Mouse (Mus musculus) midbrain, embryonic 11.5 days (tissue): ENCODE measurements around the gene Scube2. TPM values are rescaled to one million over a fixed set of nuclear protein-coding genes. Genes with fewer than 3 reads are reported as not detected.

Experiments used
- ATAC-seq: fragments of 200-750 bp; cut with Nextera tagmentation; 2 replicates; pipeline ENCODE4 v1.8.0; 2017; ENCODE audit warnings: moderate TSS enrichment, moderate library complexity; ENCODE audit not compliant: low FRiP score
- DNase-seq: peaks from one replicate; pipeline ENCODE4 v3.0.0; 2015; ENCODE audit warnings: low spot score; ENCODE audit errors: missing footprints
- H3K27ac ChIP-seq: fragments of 300-500 bp; sonication (generic); 2 replicates; pipeline ENCODE4 v1.5.1; 2014; ENCODE audit warnings: low read depth, low read length
- H3K27me3 ChIP-seq: fragments of 300-500 bp; sonication (generic); 2 replicates; pipeline ENCODE4 v1.6.1; 2014; ENCODE audit warnings: mild to moderate bottlenecking, low read length, moderate library complexity, mixed read lengths; ENCODE audit not compliant: control insufficient read depth, insufficient read depth
- H3K36me3 ChIP-seq: fragments of 300-500 bp; sonication (generic); 2 replicates; pipeline ENCODE4 v1.6.1; 2014; ENCODE audit warnings: mild to moderate bottlenecking, low read length, moderate library complexity, mixed read lengths; ENCODE audit not compliant: control insufficient read depth, insufficient read depth
- H3K4me1 ChIP-seq: fragments of 300-500 bp; sonication (generic); 2 replicates; pipeline ENCODE4 v1.6.1; 2014; ENCODE audit warnings: low read length; ENCODE audit not compliant: control insufficient read depth, insufficient read depth
- H3K4me2 ChIP-seq: fragments of 300-500 bp; sonication (generic); 2 replicates; pipeline ENCODE4 v1.6.1; 2014; ENCODE audit warnings: mild to moderate bottlenecking, moderate library complexity
- H3K4me3 ChIP-seq: fragments of 300-500 bp; sonication (generic); 2 replicates; pipeline ENCODE4 v1.5.1; 2014; ENCODE audit warnings: low read depth, low read length
- H3K9ac ChIP-seq: fragments of 300-500 bp; sonication (generic); 2 replicates; pipeline ENCODE4 v1.6.1; 2014; ENCODE audit warnings: low read length
- H3K9me3 ChIP-seq: fragments of 300-500 bp; sonication (generic); 2 replicates; pipeline ENCODE4 v1.6.1; 2016; ENCODE audit warnings: low read length; ENCODE audit not compliant: control insufficient read depth
- WGBS: fragments of 180-500 bp; shearing (Covaris S2); extraction: QIAGEN DNeasy Blood & Tissue Kit; methylation state at CpG from one replicate; pipeline ENCODE4 v1.1.7; 2014; 5-methylcytosine and 5-hydroxymethylcytosine counted together
- polyA plus RNA-seq: library from polyadenylated mRNA; unstranded; fragments of >200 nt; fragmentation: Nextera tagmentation; extraction: Ambion mirVana; gene quantifications from 2 replicates; pipeline ENCODE4 v1.2.1, GENCODE M21; 2014

Gene Scube2
- polyA plus RNA-seq, 1 experiment from 2014 or later = 4.2 TPM

- Histone ChIP-seq H3K9me3 (no peaks in the 10 kb centered on the region), H3K36me3 (no peaks in the 10 kb centered on the region), H3K27ac (peak overlapping the region; percentile 41; the same call in 1 of the 2 replicates), H3K9ac (no peak overlapping the region), H3K4me3 (no peak overlapping the region), H3K4me1 (peaks cover 23% of the 10 kb centered on the region), H3K4me2 (no peak overlapping the region), H3K27me3 (0 out of 2 replicates have a peak, but pooled peaks cover 2% of the 10 kb centered on the region)
- 27% methylated on average over 11 of the region's 11 CpGs for WGBS
- ATAC-seq = peak; percentile 56; the same call in 1 of the 2 replicates
- peak; percentile 90 for DNase-seq
Measured at GRCm38 (mm10) chr7:109848867-109849733, 16.4 kb downstream of the Scube2 start.

GRCm38 (mm10) chr7:109844100-109844499 is 21.4 kb downstream of the Scube2 start:
- WGBS = 77% methylated on average over 6 of the region's 6 CpGs
- no peak for DNase-seq
- Histone ChIP-seq H3K27ac (no peak overlapping the region), H3K9me3 (no peaks in the 10 kb centered on the region), H3K9ac (no peak overlapping the region), H3K36me3 (no peaks in the 10 kb centered on the region), H3K27me3 (no peaks in the 10 kb centered on the region), H3K4me2 (no peak overlapping the region), H3K4me3 (no peak overlapping the region), H3K4me1 (peaks cover 5% of the 10 kb centered on the region)
- ATAC-seq = no peak

GRCm38 (mm10) chr7:109841618-109842418 is 23.7 kb downstream of the Scube2 start:
- DNase-seq = peak; percentile 47

GRCm38 (mm10) chr7:109841031-109841430 is 24.4 kb downstream of the Scube2 start:
- ATAC-seq (no peak), DNase-seq (peak; percentile 76)
- H3K27me3 ChIP-seq = no peaks in the 10 kb centered on the region
- H3K4me3 ChIP-seq = no peak overlapping the region
- H3K36me3 ChIP-seq = no peaks in the 10 kb centered on the region
- H3K27ac ChIP-seq = no peak overlapping the region
- H3K9ac ChIP-seq = no peak overlapping the region
- WGBS = 61% methylated on average over 6 of the region's 6 CpGs
- no peaks in the 10 kb centered on the region for H3K4me1 ChIP-seq
- no peak overlapping the region for H3K4me2 ChIP-seq
- no peaks in the 10 kb centered on the region for H3K9me3 ChIP-seq

More at GRCm38 (mm10) chr7:109841618-109842418, 23.7 kb downstream of the Scube2 start:
- WGBS = 94% methylated on average over 13 of the region's 13 CpGs
- no peak overlapping the region for H3K27ac ChIP-seq
- no peaks in the 10 kb centered on the region for H3K27me3 ChIP-seq
- no peak overlapping the region for H3K4me3 ChIP-seq
- no peaks in the 10 kb centered on the region for H3K36me3 ChIP-seq
- no peaks in the 10 kb centered on the region for H3K4me1 ChIP-seq
- ATAC-seq = no peak
- H3K4me2 ChIP-seq = no peak overlapping the region
- H3K9me3 ChIP-seq = no peaks in the 10 kb centered on the region
- H3K9ac ChIP-seq = no peak overlapping the region

- H3K4me1 ChIP-seq = no peaks in the 10 kb centered on the region
- H3K27ac ChIP-seq = no peak overlapping the region
- H3K4me3 ChIP-seq = no peak overlapping the region
- H3K9ac ChIP-seq = no peak overlapping the region
- ATAC-seq (no peak), DNase-seq (peak; percentile 49)
- 66% methylated on average over 3 of the region's 3 CpGs for WGBS
- H3K36me3 ChIP-seq = no peaks in the 10 kb centered on the region
- no peaks in the 10 kb centered on the region for H3K9me3 ChIP-seq
- no peaks in the 10 kb centered on the region for H3K27me3 ChIP-seq
- H3K4me2 ChIP-seq = no peak overlapping the region
Measured at GRCm38 (mm10) chr7:109838613-109839012, 26.9 kb downstream of the Scube2 start.

DNA sequence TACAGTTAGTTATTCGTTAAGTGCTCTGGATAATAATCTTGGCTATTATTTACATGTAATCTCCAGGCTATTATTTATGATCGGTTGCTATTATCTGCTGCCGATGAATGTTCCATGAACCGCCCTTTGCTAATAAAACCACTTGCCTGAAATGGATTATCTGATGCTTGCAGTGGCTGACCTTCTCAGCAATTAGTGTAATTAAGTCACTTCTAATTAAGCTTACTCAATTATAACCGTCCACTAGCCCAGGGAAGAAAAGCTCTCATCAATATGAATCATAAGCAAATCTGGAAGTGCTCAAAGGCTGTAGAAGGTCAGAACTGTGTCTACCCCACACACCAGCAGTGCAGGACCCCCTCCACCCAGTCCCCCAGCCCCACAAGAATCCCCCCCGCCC is 27.8 kb downstream of the Scube2 start:
- Histone ChIP-seq H3K36me3 (no peaks in the 10 kb centered on the region), H3K9me3 (no peaks in the 10 kb centered on the region), H3K27ac (no peak overlapping the region), H3K4me2 (no peak overlapping the region), H3K27me3 (no peaks in the 10 kb centered on the region), H3K4me3 (no peak overlapping the region), H3K9ac (no peak overlapping the region), H3K4me1 (no peaks in the 10 kb centered on the region)
- 86% methylated on average over 6 of the region's 6 CpGs for WGBS
- ATAC-seq (no peak), DNase-seq (no peak)

DNA sequence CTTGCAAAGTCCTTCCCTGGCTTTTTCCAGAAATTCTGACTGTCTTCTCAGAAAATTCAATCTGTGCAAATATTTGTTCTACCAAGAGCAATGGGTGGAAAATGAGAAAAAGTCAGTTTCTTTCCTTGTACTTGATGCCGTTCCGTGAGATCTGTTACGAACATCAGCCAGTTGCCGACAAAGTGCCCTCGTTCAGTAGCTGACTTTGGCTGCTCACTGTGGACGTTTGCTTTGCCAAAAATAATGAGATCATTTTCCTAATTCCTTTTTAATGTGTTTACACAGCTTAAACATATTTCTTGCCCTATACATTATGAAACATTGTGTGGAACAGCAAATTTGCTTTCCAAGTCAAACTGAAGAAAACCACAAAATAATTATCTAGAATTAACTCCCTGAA is 30.6 kb downstream of the Scube2 start:
- 82% methylated on average over 6 of the region's 6 CpGs for WGBS
- ATAC-seq = no peak

GRCm38 (mm10) chr7:109831376-109831775 is 34.1 kb downstream of the Scube2 start:
- Histone ChIP-seq H3K36me3 (no peaks in the 10 kb centered on the region), H3K4me1 (no peaks in the 10 kb centered on the region), H3K4me2 (no peak overlapping the region), H3K9ac (no peak overlapping the region), H3K27ac (no peak overlapping the region), H3K9me3 (no peaks in the 10 kb centered on the region), H3K27me3 (no peaks in the 10 kb centered on the region), H3K4me3 (no peak overlapping the region)
- WGBS = 80% methylated on average over 2 of the region's 2 CpGs
- DNase-seq (peak; percentile 35), ATAC-seq (no peak)

More for the DNA sequence above, 30.6 kb downstream of the Scube2 start:
- Histone ChIP-seq H3K4me3 (no peak overlapping the region), H3K27me3 (no peaks in the 10 kb centered on the region), H3K36me3 (no peaks in the 10 kb centered on the region), H3K4me2 (no peak overlapping the region), H3K9me3 (no peaks in the 10 kb centered on the region), H3K27ac (no peak overlapping the region), H3K4me1 (no peaks in the 10 kb centered on the region), H3K9ac (no peak overlapping the region)
- DNase-seq = peak; percentile 59

- Histone ChIP-seq H3K9me3 (no peaks in the 10 kb centered on the region), H3K4me1 (no peaks in the 10 kb centered on the region), H3K9ac (no peak overlapping the region), H3K27me3 (no peaks in the 10 kb centered on the region), H3K36me3 (no peaks in the 10 kb centered on the region), H3K27ac (no peak overlapping the region), H3K4me2 (no peak overlapping the region), H3K4me3 (no peak overlapping the region)
- ATAC-seq (no peak), DNase-seq (no peak)
- WGBS = 88% methylated on average over 8 of the region's 8 CpGs
Measured at GRCm38 (mm10) chr7:109826911-109827310, 38.6 kb downstream of the Scube2 start.
